Mouse (Mus musculus) layer of hippocampus, postnatal 10 days (tissue): ENCODE measurements around the gene C2cd4b. TPM values are rescaled to one million over a fixed set of nuclear protein-coding genes. Genes with fewer than 3 reads are reported as not detected.
A peak's percentile ranks its signal among the peaks of the same experiment; 100 is the strongest.

Experiments
- DNase-seq, 2 experiments: peaks; one replicate each; pipeline ENCODE4 v3.0.0; 2021; ENCODE audit warnings: low spot score in 2 of 2
- long read RNA-seq: library from polyadenylated mRNA; stranded (forward); transcript quantifications from one replicate; pipeline ENCODE4 v2.0.0, GENCODE M21; 2023
- total RNA-seq, 2 experiments: library from RNA; stranded (reverse); gene quantifications; 2 replicates each; pipeline ENCODE4 v1.2.3; 2021

The C2cd4b gene
- total RNA-seq = 1 to 10 TPM; 2.0 to 2.3 TPM
- long read RNA-seq, partial matches to known transcripts = 0 of 5 reads
- long read RNA-seq, other reads (novel, unspliced or antisense) = 1 of 5 reads

- peak; percentile 30 to 31 for DNase-seq
Observed at GRCm38 (mm10) chr9:67759163-67759955, at the start of gene C2cd4b. C2cd4b (plus strand) TSS chr9:67759437.

GRCm38 (mm10) chr9:67711051-67711877, 48.0 kb upstream of the C2cd4b start:
- DNase-seq = peak; percentile 79 to 82

GRCm38 (mm10) chr9:67712146-67712545, 47.1 kb upstream of the C2cd4b start:
- no peak for DNase-seq

GRCm38 (mm10) chr9:67717081-67717480, 42.2 kb upstream of the C2cd4b start:
- DNase-seq = peak in 1 of 2 experiments; percentile 15

GRCm38 (mm10) chr9:67718596-67718995, 40.6 kb upstream of the C2cd4b start:
- no peak for DNase-seq

- DNase-seq = no peak
Observed at GRCm38 (mm10) chr9:67720150-67720549, 39.1 kb upstream of the C2cd4b start.

- DNase-seq = no peak
Observed at GRCm38 (mm10) chr9:67722378-67722777, 36.9 kb upstream of the C2cd4b start.

- DNase-seq = no peak
Observed at GRCm38 (mm10) chr9:67725196-67725595, 34.0 kb upstream of the C2cd4b start.

GRCm38 (mm10) chr9:67733716-67734115, 25.5 kb upstream of the C2cd4b start:
- DNase-seq = no peak

GRCm38 (mm10) chr9:67735426-67735825, 23.8 kb upstream of the C2cd4b start:
- DNase-seq = peak; percentile 50 to 54

- no peak for DNase-seq
Observed at GRCm38 (mm10) chr9:67741256-67741655, 18.0 kb upstream of the C2cd4b start.

GRCm38 (mm10) chr9:67753411-67754182, 5.6 kb upstream of the C2cd4b start:
- DNase-seq = no peak

GRCm38 (mm10) chr9:67754713-67755112, 4.5 kb upstream of the C2cd4b start:
- DNase-seq = no peak

- peak; percentile 70 to 72 for DNase-seq
Observed at GRCm38 (mm10) chr9:67758686-67759085, 551 bp upstream of the C2cd4b start.

- DNase-seq = peak; percentile 72 to 84
Observed at GRCm38 (mm10) chr9:67759956-67760764, 923 bp downstream of the C2cd4b start.

GRCm38 (mm10) chr9:67760991-67761390, 1.8 kb downstream of the C2cd4b start:
- DNase-seq = no peak

- no peak for DNase-seq
Observed at GRCm38 (mm10) chr9:67763326-67763725, 4.1 kb downstream of the C2cd4b start.

- DNase-seq = no peak
Observed at GRCm38 (mm10) chr9:67766405-67766804, 7.2 kb downstream of the C2cd4b start.

GRCm38 (mm10) chr9:67766948-67767347, 7.7 kb downstream of the C2cd4b start:
- DNase-seq = no peak

GRCm38 (mm10) chr9:67768843-67769242, 9.6 kb downstream of the C2cd4b start:
- no peak for DNase-seq
